Mouse (Mus musculus): ENCODE results near the gene Acr. TPM values are rescaled to one million over a fixed set of nuclear protein-coding genes. Genes with fewer than 3 reads are reported as not detected.

Gene Acr
- total and polyA plus RNA-seq, 2 experiments, result 0.10 TPM; not detected in 1

- DNase-seq (ENCODE audit: extremely low read depth, low read depth, low spot score), result no peak
- H3K4me1 ChIP-seq (ENCODE audit: control insufficient read depth, insufficient read depth, low read length), result no peaks in the 10 kb centered on the region
- 0 out of 2 replicates have a peak, but pooled peaks cover 6% of the 10 kb centered on the region for H3K27me3 ChIP-seq (ENCODE audit: control insufficient read depth, insufficient read depth, low read length)
- H3K9ac ChIP-seq (ENCODE audit: low read depth, low read length), result no peak overlapping the region
- H3K79me2 ChIP-seq (ENCODE audit: control insufficient read depth, insufficient read depth, low read length), result no peaks in the 10 kb centered on the region
- H3K27ac ChIP-seq (replicated peaks; ENCODE audit: insufficient read depth, low read depth, low read length), result no peak overlapping the region
- TF ChIP-seq POLR2A (IDR thresholded peaks at IDR 0.05; ENCODE audit: extremely low read depth, insufficient read depth, low read length) (no peak), CTCF (IDR thresholded peaks at IDR 0.05; ENCODE audit: low read depth, low read length) (no peak)
- 73% methylated on average over 18 of the region's 18 CpGs for WGBS
- H3K4me3 ChIP-seq (ENCODE audit: insufficient read depth, low read depth, low read length), result no peak overlapping the region
- no peaks in the 10 kb centered on the region for H3K36me3 ChIP-seq (ENCODE audit: control insufficient read depth, insufficient read depth, low read length)
Measured at GRCm38 (mm10) chr15:89528201-89528850, 39.8 kb upstream of the Acr start.

GRCm38 (mm10) chr15:89528923-89529322 is 39.2 kb upstream of the Acr start:
- 89% methylated on average over 10 of the region's 10 CpGs for WGBS
- no peaks in the 10 kb centered on the region for H3K4me1 ChIP-seq (ENCODE audit: control insufficient read depth, insufficient read depth, low read length)
- 0 out of 2 replicates have a peak, but pooled peaks cover 3% of the 10 kb centered on the region for H3K27me3 ChIP-seq (ENCODE audit: control insufficient read depth, insufficient read depth, low read length)
- DNase-seq (ENCODE audit: extremely low read depth, low read depth, low spot score), result no peak
- H3K27ac ChIP-seq (replicated peaks; ENCODE audit: insufficient read depth, low read depth, low read length), result no peak overlapping the region
- H3K4me3 ChIP-seq (ENCODE audit: insufficient read depth, low read depth, low read length), result no peak overlapping the region
- no peak overlapping the region for H3K9ac ChIP-seq (ENCODE audit: low read depth, low read length)
- no peaks in the 10 kb centered on the region for H3K79me2 ChIP-seq (ENCODE audit: control insufficient read depth, insufficient read depth, low read length)
- TF ChIP-seq CTCF (IDR thresholded peaks at IDR 0.05; ENCODE audit: low read depth, low read length) (no peak), POLR2A (IDR thresholded peaks at IDR 0.05; ENCODE audit: extremely low read depth, insufficient read depth, low read length) (no peak)
- no peaks in the 10 kb centered on the region for H3K36me3 ChIP-seq (ENCODE audit: control insufficient read depth, insufficient read depth, low read length)

- no peaks in the 10 kb centered on the region for H3K27me3 ChIP-seq (ENCODE audit: control insufficient read depth, insufficient read depth, low read length)
- H3K79me2 ChIP-seq (ENCODE audit: control insufficient read depth, insufficient read depth, low read length), result no peaks in the 10 kb centered on the region
- H3K4me1 ChIP-seq (ENCODE audit: control insufficient read depth, insufficient read depth, low read length), result no peaks in the 10 kb centered on the region
- no peak for TF ChIP-seq POLR2A (IDR thresholded peaks at IDR 0.05; ENCODE audit: extremely low read depth, insufficient read depth, low read length)
- TF ChIP-seq CTCF (IDR thresholded peaks at IDR 0.05; ENCODE audit: low read depth, low read length), result peak; percentile 77
- 9% methylated on average over 4 of the region's 4 CpGs for WGBS
- no peaks in the 10 kb centered on the region for H3K36me3 ChIP-seq (ENCODE audit: control insufficient read depth, insufficient read depth, low read length)
- DNase-seq (ENCODE audit: extremely low read depth, low read depth, low spot score), result peak; percentile 9
- no peak overlapping the region for H3K4me3 ChIP-seq (ENCODE audit: insufficient read depth, low read depth, low read length)
- H3K27ac ChIP-seq (replicated peaks; ENCODE audit: insufficient read depth, low read depth, low read length), result no peak overlapping the region
- no peak overlapping the region for H3K9ac ChIP-seq (ENCODE audit: low read depth, low read length)
Measured at GRCm38 (mm10) chr15:89530336-89530735, 37.8 kb upstream of the Acr start.

- no peak overlapping the region for H3K27ac ChIP-seq (replicated peaks; ENCODE audit: insufficient read depth, low read depth, low read length)
- H3K79me2 ChIP-seq (ENCODE audit: control insufficient read depth, insufficient read depth, low read length), result no peaks in the 10 kb centered on the region
- H3K4me3 ChIP-seq (ENCODE audit: insufficient read depth, low read depth, low read length), result no peak overlapping the region
- no peak for TF ChIP-seq POLR2A (IDR thresholded peaks at IDR 0.05; ENCODE audit: extremely low read depth, insufficient read depth, low read length)
- no peak for TF ChIP-seq CTCF (IDR thresholded peaks at IDR 0.05; ENCODE audit: low read depth, low read length)
- H3K4me1 ChIP-seq (ENCODE audit: control insufficient read depth, insufficient read depth, low read length), result no peaks in the 10 kb centered on the region
- H3K36me3 ChIP-seq (ENCODE audit: control insufficient read depth, insufficient read depth, low read length), result no peaks in the 10 kb centered on the region
- DNase-seq (ENCODE audit: extremely low read depth, low read depth, low spot score), result no peak
- no peaks in the 10 kb centered on the region for H3K27me3 ChIP-seq (ENCODE audit: control insufficient read depth, insufficient read depth, low read length)
- H3K9ac ChIP-seq (ENCODE audit: low read depth, low read length), result no peak overlapping the region
- 81% methylated on average over 5 of the region's 5 CpGs for WGBS
Measured at GRCm38 (mm10) chr15:89531399-89531798, 36.7 kb upstream of the Acr start.

GRCm38 (mm10) chr15:89532026-89532923 is 35.9 kb upstream of the Acr start:
- TF ChIP-seq CTCF (IDR thresholded peaks at IDR 0.05; ENCODE audit: low read depth, low read length) (no peak), POLR2A (IDR thresholded peaks at IDR 0.05; ENCODE audit: extremely low read depth, insufficient read depth, low read length) (no peak)
- 33% methylated on average over 29 of the region's 29 CpGs for WGBS
- Histone ChIP-seq H3K27ac (replicated peaks; ENCODE audit: insufficient read depth, low read depth, low read length) (no peak overlapping the region), H3K4me1 (ENCODE audit: control insufficient read depth, insufficient read depth, low read length) (no peaks in the 10 kb centered on the region), H3K9ac (ENCODE audit: low read depth, low read length) (no peak overlapping the region), H3K4me3 (ENCODE audit: insufficient read depth, low read depth, low read length) (no peak overlapping the region), H3K79me2 (ENCODE audit: control insufficient read depth, insufficient read depth, low read length) (no peaks in the 10 kb centered on the region), H3K27me3 (ENCODE audit: control insufficient read depth, insufficient read depth, low read length) (no peaks in the 10 kb centered on the region), H3K36me3 (ENCODE audit: control insufficient read depth, insufficient read depth, low read length) (no peaks in the 10 kb centered on the region)
- DNase-seq (ENCODE audit: extremely low read depth, low read depth, low spot score), result no peak

Measured in liver, adult 2 months (tissue).